Mouse (Mus musculus) erythroblast, adult 5-6 weeks (primary cell): ENCODE results near the gene Clint1. TPM values are rescaled to one million over a fixed set of nuclear protein-coding genes. Genes with fewer than 3 reads are reported as not detected.

Experiments used
- ATAC-seq: replicated peaks from 2 replicates; pipeline ENCODE4 v1.8.0; 2016; ENCODE audit warnings: moderate number of reproducible peaks, mild to moderate bottlenecking, moderate TSS enrichment, inconsistent platforms; ENCODE audit not compliant: poor library complexity, low FRiP score, severe bottlenecking
- total RNA-seq, 2 experiments: library from RNA; stranded (forward) in 1 of 2; stranded (reverse) in 1 of 2; fragments of 150-400 nt in 1 of 2; fragments of 200-764, 138-1000 nt in 1 of 2; gene quantifications; 2 replicates each; pipeline versions ENCODE4 v1.2.3 to v1.2.4; 2015 to 2017; ENCODE audit warnings: low replicate concordance in 2 of 2

The Clint1 gene
- total RNA-seq, 2 experiments from 2014 or later = 37.2 to 54.6 TPM

DNA sequence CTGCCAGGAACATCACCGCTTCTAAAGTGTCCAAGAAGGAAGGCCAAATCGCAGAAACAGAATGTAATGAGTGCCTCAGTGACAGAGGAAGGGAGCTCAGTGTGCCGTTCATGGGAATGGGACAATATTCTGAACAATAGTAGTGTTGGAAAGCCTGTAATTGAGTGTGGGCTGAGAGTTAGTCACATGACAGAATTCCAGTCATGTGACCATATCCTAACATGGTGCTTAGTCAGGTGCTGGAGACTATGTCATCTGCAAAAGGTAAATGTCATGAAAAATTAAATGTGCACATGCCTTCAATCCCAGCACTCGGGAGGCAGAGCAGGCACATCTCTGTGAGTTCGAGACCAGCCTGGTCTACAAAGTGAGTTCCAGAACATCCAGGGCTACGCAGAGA lies 66.2 kb downstream of the Clint1 start:
- ATAC-seq = no peak

DNA sequence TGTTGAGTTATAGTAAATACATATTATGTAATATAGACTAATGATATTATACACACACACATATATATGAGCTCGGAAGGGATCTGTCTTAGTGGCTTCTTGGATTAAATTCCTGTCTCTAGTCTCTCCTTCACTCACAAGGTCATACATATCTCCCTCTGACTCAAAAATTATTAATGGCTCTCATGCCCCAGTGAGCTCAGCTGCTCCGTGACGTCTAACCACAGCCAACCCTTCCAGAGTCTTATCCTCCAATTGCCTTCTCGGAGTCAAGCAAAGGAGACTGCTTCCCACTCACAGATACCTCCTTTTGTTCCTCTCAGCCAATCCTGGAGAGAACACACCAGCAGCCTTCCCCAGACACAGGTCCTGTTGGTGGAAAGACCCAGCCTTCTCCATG lies 67.0 kb downstream of the Clint1 start:
- ATAC-seq = no peak

DNA sequence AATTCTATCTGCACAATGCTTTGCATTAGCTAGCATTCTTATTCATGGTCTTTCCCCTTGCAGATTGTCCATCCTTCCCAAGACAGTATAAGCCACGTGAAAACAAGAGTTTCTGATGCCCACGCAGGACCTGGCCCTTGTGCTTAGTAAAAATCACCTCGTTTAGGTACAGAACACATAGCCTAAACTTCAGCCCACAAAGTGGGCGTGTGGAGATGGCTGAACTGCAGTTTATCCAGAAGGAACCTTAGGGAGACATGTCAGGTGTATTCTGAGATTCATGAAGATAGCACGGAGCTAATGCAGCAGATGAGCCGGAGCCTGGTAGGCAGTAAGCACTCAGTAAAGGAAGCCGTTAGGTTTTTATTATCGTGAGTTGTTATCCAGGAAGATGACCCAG lies 69.2 kb downstream of the Clint1 start:
- ATAC-seq = no peak

DNA sequence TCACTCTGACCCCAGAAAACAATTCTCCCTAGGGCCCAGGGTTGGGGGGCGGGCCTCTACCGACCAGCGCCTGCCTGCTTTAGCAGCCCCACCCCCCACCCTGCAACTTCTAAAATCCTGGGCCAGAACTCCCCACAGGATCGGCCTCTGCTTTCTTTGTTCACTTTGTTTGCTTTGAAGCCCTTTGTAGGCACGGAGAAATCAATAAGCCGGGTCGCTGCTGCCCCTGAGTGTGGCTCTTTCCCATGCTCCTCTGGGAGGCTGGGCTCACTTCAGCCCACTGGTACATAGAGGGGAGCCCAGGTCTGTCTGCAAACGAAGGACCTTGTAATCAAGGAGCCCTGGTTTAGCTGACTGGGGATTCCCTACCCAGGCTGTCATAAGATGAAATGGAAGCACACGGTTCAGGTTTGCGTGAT lies 69.6 kb downstream of the Clint1 start:
- ATAC-seq = no peak

DNA sequence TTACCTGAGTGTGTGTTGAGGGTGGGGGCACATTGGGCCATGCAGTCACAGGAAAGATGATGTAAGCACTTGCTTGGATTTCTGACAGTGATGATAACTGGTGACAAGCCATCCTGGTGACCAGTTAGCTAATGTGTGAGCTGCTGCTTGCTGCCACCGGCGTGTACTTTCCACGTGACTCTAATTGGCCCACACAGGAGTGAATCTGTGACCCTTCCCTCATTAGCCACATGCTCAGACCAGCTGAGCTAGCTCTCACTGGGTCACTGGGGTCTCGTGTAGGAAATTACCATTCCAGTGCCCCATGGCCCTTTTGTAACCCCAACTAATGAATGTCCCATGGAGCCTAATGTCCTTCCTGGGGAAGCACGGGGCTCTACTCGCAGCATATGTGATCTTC lies 73.6 kb downstream of the Clint1 start:
- ATAC-seq = no peak

DNA sequence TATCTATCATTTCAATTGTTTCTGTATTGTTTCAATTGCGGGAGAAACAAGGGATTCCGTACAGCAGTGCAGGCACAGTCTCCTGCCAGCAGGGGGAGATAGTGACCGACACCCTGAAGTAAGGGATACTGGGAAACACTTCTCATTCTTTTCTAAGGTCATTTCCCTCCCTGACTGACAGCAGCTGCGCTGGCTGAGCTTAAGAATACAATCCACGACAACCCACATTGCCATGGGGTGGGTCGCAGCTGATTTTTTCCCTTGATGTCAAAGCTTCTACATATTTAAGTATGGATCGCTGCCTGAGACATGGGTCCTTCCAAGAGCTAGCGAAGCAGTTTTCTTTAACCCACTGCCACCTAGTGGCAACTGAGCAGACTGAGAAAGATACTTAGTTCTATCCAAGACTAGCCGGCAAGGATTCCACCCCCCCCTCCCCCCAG lies 74.8 kb downstream of the Clint1 start:
- ATAC-seq = peak; percentile 95

DNA sequence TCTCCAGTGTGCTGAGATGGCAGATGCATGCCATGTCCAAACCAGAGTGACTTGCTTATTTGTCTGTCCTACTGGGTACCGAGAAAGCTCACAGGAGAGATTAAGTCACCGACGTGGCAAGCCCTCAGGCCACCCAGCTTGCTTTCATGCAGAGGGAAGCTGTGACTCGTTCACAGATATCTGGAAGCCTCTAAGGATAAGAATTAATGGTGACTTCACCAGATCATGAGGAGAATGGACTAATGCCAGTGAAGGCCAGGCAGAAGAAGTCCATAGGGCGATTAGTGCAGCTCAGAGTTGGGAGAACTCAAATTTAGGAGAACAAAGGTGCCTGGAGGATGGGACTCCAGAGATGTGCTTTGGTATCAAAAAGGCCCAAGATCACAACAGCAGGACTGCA lies 75.6 kb downstream of the Clint1 start:
- ATAC-seq = no peak

DNA sequence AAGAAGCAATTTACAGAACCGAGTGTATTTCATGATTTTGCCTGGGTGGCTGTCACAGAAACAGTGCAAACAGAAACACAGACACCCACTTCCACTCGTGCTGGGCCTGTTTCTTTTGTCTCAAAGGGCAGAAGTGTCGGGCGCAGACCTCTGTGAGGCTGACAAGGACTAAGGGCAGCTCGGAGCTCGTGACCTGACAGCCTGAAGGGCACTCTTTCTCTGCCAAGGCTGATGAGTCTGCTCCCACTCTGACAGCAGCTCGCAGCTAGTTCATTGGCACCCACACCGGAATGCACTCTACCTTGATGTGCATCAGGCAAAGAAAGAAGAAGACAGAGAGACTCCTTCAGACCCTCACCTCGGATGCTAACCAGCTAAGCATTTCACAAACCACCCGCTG lies 77.7 kb downstream of the Clint1 start:
- no peak for ATAC-seq

DNA sequence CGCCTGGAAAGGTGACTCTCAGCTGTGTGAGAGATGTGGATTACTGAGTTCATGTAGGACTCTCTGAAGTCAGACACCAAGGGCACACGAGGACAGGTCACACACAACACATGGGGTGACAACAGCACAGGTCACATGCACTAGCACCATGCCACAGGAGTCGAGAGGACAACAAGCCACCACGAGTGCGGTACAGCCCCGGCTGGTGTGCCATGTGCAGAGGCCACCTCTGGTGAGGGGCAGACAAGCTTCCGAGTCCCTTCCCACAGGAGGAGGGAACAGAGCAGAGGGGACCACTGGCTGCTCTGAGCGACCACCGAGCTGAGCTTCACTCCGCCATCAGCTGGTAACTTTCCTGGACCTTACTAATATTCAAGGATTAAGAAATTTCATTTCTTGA lies 80.9 kb downstream of the Clint1 start:
- ATAC-seq = no peak

DNA sequence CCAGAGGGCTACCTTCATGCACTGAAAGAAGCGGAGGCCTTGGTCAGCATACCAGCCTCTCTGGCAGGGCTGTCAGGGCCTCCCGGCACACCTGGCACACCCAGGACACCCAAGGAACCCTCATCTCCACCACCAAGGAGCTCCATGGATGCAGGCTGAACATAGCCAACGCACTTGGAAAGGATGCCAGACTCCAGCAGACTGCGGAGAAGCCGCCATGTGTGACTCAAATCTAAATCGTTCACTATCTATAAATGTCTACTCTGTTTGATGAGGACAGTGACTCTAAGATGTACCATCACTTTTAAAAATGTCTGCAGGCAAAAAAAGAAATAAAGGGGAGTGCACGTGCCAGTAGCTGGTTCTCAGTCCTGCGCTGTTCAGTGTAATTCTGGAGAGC lies 85.6 kb downstream of the Clint1 start:
- ATAC-seq = no peak

DNA sequence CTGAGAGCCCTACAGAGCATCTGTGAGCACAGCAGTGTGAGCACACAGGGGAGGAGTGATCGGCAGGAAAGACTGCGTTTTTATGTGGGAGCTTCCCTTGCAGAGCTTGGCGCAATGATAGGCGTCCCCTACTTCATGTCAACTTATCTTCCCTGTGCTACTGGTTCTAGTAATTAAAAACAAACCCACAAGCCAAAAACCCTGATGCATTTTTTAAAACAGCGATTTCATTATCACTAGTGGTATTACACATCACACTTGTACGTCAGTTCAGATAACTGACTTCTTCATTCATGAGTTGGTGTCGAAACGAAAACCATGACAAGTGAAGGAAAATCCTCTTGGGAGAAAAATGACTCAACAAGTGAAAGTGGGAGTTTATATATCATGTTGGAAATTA lies 87.1 kb downstream of the Clint1 start:
- ATAC-seq = no peak

DNA sequence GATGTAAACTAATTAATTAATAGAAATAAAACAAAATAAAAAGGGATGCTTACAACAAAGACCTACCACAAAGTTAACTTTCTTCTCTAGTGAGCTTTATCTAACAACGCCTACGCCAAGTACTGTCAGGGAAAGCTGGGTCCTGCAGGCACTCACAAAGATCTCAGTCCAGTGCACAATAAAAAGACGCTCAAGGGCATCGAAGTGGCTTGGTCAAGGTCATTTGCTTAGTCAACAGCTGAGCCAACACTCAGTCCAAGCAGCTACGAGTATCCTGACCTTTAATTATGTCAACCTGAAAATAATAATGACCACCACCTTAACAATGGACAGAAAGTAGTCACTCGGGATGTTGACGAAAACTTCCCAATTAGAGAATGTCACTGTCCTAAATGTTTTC lies 90.4 kb downstream of the Clint1 start:
- ATAC-seq = no peak

DNA sequence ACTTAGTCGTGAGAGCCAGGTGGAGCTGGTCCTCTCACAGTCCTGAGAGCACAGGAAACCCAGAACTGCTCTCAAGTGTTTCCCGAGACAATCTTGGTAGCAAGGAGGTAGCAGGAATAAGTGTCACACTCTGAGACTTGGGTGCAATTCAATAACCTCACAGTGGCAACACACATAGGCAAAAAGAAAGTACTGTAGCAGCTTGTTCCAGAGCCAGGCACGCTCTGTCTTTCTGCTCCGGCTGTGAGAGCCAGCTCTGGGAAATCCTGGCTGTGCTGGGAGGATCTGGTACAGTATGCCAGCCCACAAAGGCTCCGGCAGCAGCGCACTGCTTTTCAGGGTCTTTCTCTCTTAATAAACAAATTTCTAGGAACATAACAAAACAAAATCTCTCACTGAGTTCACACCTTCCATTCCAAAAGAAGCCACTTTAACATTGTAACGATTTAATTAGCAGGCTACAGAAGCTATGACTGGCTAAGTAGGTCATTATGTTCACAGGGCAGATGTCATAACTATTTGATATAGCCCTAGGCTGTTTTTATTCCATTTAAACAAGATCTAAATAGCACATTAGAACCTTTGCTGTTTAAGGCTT lies 91.4 kb downstream of the Clint1 start:
- no peak for ATAC-seq

DNA sequence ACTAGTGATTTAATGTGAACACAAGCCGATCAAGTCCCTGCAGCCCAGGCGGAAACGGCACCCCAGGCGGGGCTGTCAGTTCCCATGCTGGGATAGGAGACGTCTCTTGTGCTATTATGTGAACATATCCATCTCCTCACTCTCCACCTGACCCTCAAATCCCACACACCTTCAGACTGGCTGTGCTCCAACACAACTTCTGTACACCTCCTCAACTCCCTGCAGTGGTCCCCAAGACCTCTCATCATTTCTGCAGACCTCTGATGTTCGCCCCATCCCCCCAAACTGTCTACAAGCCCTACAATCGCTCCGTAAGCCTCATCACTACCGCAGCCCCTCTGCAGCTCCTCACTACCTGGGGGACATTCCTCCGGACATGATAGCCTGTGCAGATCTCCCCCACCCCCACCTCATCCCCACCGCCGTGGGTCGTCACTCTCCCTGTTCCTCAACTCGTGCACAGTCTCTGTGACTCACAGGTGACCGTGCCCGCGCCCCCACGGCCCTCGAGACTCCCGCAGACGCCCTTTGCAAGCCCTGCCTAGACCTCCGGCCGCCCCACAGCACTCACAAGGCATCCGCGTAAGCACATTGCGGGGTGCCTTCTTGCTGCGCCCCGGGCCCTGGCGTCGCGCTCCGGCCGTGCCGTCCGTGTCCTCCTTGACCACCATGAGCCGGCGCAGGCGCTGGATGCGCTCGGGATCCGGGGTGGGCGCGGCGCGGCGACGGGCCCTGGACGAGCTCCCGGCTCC lies 92.2 kb downstream of the Clint1 start:
- ATAC-seq = 0 out of 2 replicates have a peak, but pooled peaks have one; percentile 20

DNA sequence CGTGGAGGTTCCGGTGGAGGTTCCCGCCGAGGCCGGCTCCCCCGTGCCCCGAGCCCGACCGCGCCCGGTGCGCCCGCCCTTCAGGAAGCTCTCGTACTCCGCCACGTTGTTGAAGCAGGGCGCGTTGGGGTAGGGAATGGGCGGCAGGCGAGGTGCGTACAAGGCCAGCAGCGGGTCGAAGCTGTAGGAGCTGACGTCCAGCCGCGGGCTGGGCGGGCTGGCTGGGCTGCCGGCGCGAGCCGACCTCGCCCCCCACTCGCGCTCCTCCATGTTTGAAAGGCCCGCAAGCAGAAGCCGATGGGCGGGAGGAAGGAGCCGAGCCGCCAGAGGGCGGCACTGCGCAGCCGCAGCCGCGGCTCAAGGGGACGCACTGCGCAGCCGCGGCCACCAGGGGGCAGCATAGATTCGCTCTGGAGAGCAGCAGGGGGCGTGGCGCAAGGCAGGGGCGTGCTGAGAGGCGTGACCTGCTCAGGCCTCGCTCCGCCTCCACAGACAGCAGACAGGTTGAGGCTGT lies 92.8 kb downstream of the Clint1 start, which contains the start of gene Lsm11:
Gene Lsm11 (minus strand): TSS at position 293 of the 514 bp plus-strand sequence.
- ATAC-seq = peak; percentile 92

DNA sequence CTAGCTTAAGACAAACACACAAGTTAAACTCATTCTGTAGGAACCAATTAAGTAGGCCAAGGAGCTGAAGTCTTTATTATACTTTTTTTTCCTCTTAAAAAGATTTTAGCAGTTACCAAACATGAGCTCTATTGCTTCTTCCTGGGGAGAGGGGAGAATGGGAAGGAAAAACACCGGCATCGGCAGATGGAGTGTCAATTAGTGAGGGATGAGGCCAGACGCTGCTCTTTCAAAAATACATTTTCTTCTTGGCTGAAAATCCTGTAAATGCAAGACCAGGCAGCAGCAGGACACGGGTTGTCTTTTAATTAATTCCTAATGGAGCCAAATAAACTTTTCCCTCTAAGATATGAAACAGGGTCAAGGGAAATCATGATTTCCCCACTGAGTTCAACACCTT lies 94.9 kb downstream of the Clint1 start:
- no peak for ATAC-seq

DNA sequence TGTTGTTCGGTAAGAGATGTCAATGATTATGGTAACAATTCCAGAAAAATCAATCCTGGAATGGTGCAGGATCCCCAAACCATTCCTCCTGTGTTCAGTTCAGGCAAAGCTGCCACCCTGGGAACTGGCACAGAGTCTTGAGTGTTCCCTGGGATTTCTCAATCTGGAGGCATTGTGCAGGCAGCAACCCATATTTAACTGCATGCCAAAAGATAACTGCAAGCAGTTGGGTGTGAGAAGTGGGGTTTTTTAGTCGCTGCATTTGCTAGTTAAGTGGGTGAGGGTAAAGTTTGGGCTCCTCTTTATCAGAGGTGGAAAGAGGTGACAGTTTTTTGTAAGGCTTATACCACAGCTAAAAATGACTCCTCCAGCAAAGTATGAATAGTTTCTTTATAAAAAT lies 95.6 kb downstream of the Clint1 start:
- no peak for ATAC-seq

DNA sequence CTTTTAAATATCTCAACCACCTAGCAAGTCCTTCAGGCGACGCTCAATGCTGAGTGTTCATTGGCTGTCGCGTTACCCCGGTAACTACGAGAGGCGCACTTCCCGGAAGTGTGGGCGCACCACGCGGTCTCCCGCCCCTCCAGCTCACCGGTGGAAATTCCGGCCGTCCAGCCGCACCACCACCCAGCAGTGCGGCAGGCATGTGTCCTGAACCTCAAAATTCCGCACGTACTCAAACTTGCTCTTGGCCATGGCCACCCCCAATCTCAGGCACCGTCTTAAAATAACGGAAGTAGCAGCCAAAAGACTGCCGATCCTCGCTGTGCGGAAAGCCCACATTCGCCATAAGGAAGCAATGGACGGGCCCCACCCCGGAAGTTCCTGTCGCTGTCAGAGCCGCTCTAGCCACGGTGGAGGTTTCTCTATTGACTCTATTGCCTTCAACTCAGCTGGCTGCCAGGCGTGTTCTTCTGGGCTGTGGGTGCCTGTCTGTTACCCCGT lies 103.3 kb downstream of the Clint1 start, which contains the start of gene Thg1l:
Gene Thg1l (minus strand): TSS at position 368 of the 501 bp plus-strand sequence.
- ATAC-seq = peak; percentile 97

DNA sequence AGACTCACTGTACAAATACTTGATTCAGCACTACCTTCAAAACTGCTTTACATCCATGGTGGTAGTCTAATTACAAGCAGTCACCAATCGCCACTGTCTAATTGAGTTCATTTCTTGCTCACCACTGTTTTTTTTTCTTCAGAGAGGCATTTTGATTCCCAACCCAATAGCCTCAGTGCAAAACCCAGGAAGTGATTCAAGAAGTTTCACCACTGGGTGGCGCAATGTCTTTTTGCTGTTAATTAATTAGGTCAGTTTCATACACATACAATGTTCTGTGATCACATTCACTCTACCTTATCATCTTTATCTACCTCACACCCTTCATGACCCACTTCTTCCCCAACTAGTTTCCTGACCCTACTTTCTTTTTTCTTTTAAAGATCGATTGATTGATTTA lies 107.7 kb downstream of the Clint1 start:
- ATAC-seq = no peak

DNA sequence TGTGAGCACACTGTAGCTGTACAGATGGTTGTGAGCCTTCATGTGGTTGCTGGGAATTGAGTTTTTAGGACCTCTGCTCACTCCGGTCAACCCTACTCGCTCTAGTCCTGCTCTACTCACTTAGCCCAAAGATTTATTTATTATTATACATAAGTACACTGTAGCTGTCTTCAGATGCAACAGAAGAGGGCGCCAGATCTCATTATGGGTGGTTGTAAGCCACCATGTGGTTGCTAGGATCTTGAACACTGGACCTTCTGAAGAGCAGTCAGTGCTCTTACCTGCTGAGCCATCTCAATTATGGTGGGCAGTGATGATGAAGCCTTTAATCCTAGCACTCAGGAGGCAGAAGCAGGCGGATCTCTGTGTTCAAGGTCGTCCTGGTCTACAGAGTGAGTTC lies 108.2 kb downstream of the Clint1 start:
- ATAC-seq = no peak
